Mouse (Mus musculus): ENCODE measurements around the gene Cyb5r1. TPM values are rescaled to one million over a fixed set of nuclear protein-coding genes. Genes with fewer than 3 reads are reported as not detected.

The Cyb5r1 gene
- polyA plus RNA-seq, 1 experiment from 2014 or later, result 37.6 TPM

- Histone ChIP-seq H3K27me3 (replicated peaks) (no peaks in the 10 kb centered on the region), H3K4me1 (replicated peaks) (peaks cover 6% of the 10 kb centered on the region; the same call in 1 of the 2 replicates), H3K36me3 (no peaks in the 10 kb centered on the region), H3K27ac (ENCODE audit: poor library complexity, severe bottlenecking) (no peak overlapping the region), H3K4me2 (peak overlapping the region; percentile 79), H3K9ac (peak overlapping the region; percentile 60), H3K9me3 (replicated peaks) (peaks cover 4% of the 10 kb centered on the region), H3K4me3 (peak overlapping the region; percentile 42)
- ATAC-seq (ENCODE audit: insufficient number of reproducible peaks, low FRiP score), result no peak
- WGBS, result 5% methylated on average over 19 of the region's 19 CpGs
These were observed 23.3 kb upstream of the Cyb5r1 start for GRCm38 (mm10) chr1:134381795-134382625.

DNA sequence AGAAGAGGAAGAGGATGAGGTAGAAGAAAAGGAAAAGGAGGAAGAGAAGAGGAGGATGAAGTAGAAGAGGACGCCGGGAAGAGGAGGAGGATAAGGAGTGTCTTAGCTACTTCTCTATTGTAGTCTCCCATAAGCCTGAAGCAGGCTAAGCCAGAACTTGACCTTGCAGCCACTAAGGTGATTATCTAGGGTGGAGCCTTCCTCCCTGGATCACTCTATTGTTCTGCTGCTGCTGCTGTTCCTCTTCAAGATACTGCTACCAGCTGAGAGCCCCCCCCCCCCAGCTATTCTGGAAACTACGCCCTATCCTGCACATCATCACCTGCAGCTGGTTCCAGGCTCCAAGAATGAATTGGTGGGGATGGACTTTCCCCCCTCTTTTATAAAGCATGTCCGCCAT is 20.8 kb upstream of the Cyb5r1 start:
- Histone ChIP-seq H3K4me3 (no peak overlapping the region), H3K9me3 (replicated peaks) (peaks cover 4% of the 10 kb centered on the region), H3K9ac (no peak overlapping the region), H3K36me3 (no peaks in the 10 kb centered on the region), H3K27ac (ENCODE audit: poor library complexity, severe bottlenecking) (no peak overlapping the region), H3K4me1 (replicated peaks) (peaks cover 6% of the 10 kb centered on the region; the same call in 1 of the 2 replicates), H3K4me2 (no peak overlapping the region), H3K27me3 (replicated peaks) (no peaks in the 10 kb centered on the region)
- ATAC-seq (ENCODE audit: insufficient number of reproducible peaks, low FRiP score), result no peak
- WGBS, result 81% methylated on average over 4 of the region's 4 CpGs

GRCm38 (mm10) chr1:134385176-134385575 is 20.2 kb upstream of the Cyb5r1 start:
- H3K36me3 ChIP-seq, result no peaks in the 10 kb centered on the region
- H3K4me2 ChIP-seq, result no peak overlapping the region
- peaks cover 4% of the 10 kb centered on the region for H3K9me3 ChIP-seq (replicated peaks)
- no peak overlapping the region for H3K4me3 ChIP-seq
- no peak overlapping the region for H3K27ac ChIP-seq (ENCODE audit: poor library complexity, severe bottlenecking)
- H3K27me3 ChIP-seq (replicated peaks), result no peaks in the 10 kb centered on the region
- no peak for ATAC-seq (ENCODE audit: insufficient number of reproducible peaks, low FRiP score)
- H3K9ac ChIP-seq, result no peak overlapping the region
- peaks cover 6% of the 10 kb centered on the region; the same call in 1 of the 2 replicates for H3K4me1 ChIP-seq (replicated peaks)

GRCm38 (mm10) chr1:134385666-134386065 is 19.7 kb upstream of the Cyb5r1 start, which contains the start of gene 4933406M09Rik:
4933406M09Rik (plus strand) TSS chr1:134385940.
- H3K36me3 ChIP-seq, result no peaks in the 10 kb centered on the region
- 89% methylated on average over 1 of the region's 1 CpGs for WGBS
- H3K27ac ChIP-seq (ENCODE audit: poor library complexity, severe bottlenecking), result no peak within 1 kb of the TSS
- H3K4me1 ChIP-seq (replicated peaks), result peaks cover 6% of the 10 kb centered on the region; the same call in 1 of the 2 replicates
- no peak for ATAC-seq (ENCODE audit: insufficient number of reproducible peaks, low FRiP score)
- no peak within 1 kb of the TSS for H3K9ac ChIP-seq
- no peak within 1 kb of the TSS for H3K4me3 ChIP-seq
- no peaks in the 10 kb centered on the region for H3K27me3 ChIP-seq (replicated peaks)
- no peak within 1 kb of the TSS for H3K4me2 ChIP-seq
- H3K9me3 ChIP-seq (replicated peaks), result peaks cover 4% of the 10 kb centered on the region

- Histone ChIP-seq H3K4me2 (no peak overlapping the region), H3K36me3 (no peaks in the 10 kb centered on the region), H3K27ac (ENCODE audit: poor library complexity, severe bottlenecking) (no peak overlapping the region), H3K9me3 (replicated peaks) (no peaks in the 10 kb centered on the region), H3K4me1 (replicated peaks) (no peaks in the 10 kb centered on the region), H3K9ac (no peak overlapping the region), H3K27me3 (replicated peaks) (0 out of 2 replicates have a peak, but pooled peaks cover 3% of the 10 kb centered on the region), H3K4me3 (no peak overlapping the region)
- ATAC-seq (ENCODE audit: insufficient number of reproducible peaks, low FRiP score), result no peak
- 51% methylated on average over 5 of the region's 5 CpGs for WGBS
These were observed 11.5 kb upstream of the Cyb5r1 start for GRCm38 (mm10) chr1:134393827-134394226.

DNA sequence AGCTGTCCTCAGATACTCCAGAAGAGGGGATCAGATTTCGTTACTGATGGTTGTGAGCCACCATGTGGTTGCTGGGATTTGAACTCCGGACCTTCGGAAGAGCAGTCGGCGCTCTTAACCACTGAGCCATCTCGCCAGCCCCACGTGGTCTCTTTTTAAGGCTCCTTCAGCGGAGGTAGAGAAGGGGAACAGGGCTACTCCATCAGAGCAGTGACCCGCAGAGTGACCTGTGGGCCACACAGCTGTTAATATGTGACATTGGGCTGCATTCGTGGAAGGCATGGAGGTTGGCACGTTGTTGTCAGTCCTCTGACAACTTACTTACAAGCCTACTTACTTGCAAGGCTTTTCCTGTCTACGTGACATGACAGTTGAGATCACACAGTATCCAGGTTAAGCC is 7.1 kb upstream of the Cyb5r1 start:
- Histone ChIP-seq H3K9ac (no peak overlapping the region), H3K36me3 (no peaks in the 10 kb centered on the region), H3K4me2 (no peak overlapping the region), H3K4me1 (replicated peaks) (no peaks in the 10 kb centered on the region), H3K27me3 (replicated peaks) (0 out of 2 replicates have a peak, but pooled peaks cover 3% of the 10 kb centered on the region), H3K27ac (ENCODE audit: poor library complexity, severe bottlenecking) (no peak overlapping the region), H3K4me3 (no peak overlapping the region), H3K9me3 (replicated peaks) (peaks cover 4% of the 10 kb centered on the region; the same call in 1 of the 2 replicates)
- WGBS, result 85% methylated on average over 12 of the region's 12 CpGs
- no peak for ATAC-seq (ENCODE audit: insufficient number of reproducible peaks, low FRiP score)

- ATAC-seq (ENCODE audit: insufficient number of reproducible peaks, low FRiP score), result 0 out of 2 replicates have a peak, but pooled peaks have one; percentile 18
- H3K36me3 ChIP-seq, result no peaks in the 10 kb centered on the region
- no peaks in the 10 kb centered on the region for H3K4me1 ChIP-seq (replicated peaks)
- H3K27me3 ChIP-seq (replicated peaks), result 0 out of 2 replicates have a peak, but pooled peaks cover 3% of the 10 kb centered on the region
- no peak overlapping the region for H3K9ac ChIP-seq
- 56% methylated on average over 5 of the region's 5 CpGs for WGBS
- H3K4me2 ChIP-seq, result no peak overlapping the region
- H3K27ac ChIP-seq (ENCODE audit: poor library complexity, severe bottlenecking), result no peak overlapping the region
- peaks cover 4% of the 10 kb centered on the region; the same call in 1 of the 2 replicates for H3K9me3 ChIP-seq (replicated peaks)
- H3K4me3 ChIP-seq, result no peak overlapping the region
These were observed 5.6 kb upstream of the Cyb5r1 start for GRCm38 (mm10) chr1:134399735-134400134.

DNA sequence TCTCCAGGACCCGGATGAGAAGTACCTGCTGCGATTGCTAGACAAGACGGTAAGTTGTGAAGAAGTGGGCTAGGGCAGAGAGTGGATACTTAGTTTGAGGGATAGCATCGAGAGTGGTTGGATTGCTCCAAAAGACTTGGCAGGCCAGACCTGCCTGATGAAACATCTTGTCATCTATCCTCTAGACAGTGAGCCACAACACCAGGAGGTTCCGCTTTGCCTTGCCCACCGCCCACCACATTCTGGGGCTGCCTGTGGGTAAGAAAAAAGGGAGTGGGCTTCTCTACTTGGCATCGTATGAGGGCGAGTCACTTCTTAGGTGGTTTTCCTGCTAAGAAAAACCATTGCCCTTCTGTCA is 1.0 kb downstream of the Cyb5r1 start:
- no peaks in the 10 kb centered on the region for H3K27me3 ChIP-seq (replicated peaks)
- H3K36me3 ChIP-seq, result peaks cover 40% of the 10 kb centered on the region
- peak; percentile 15; the same call in 1 of the 2 replicates for ATAC-seq (ENCODE audit: insufficient number of reproducible peaks, low FRiP score)
- H3K27ac ChIP-seq (ENCODE audit: poor library complexity, severe bottlenecking), result peak overlapping the region; percentile 51; the same call in 1 of the 2 replicates
- peak overlapping the region; percentile 88 for H3K4me2 ChIP-seq
- peak overlapping the region; percentile 86 for H3K9ac ChIP-seq
- H3K4me3 ChIP-seq, result peak overlapping the region; percentile 82
- no peaks in the 10 kb centered on the region for H3K9me3 ChIP-seq (replicated peaks)
- peaks cover 7% of the 10 kb centered on the region for H3K4me1 ChIP-seq (replicated peaks)
- 28% methylated on average over 8 of the region's 8 CpGs for WGBS

DNA sequence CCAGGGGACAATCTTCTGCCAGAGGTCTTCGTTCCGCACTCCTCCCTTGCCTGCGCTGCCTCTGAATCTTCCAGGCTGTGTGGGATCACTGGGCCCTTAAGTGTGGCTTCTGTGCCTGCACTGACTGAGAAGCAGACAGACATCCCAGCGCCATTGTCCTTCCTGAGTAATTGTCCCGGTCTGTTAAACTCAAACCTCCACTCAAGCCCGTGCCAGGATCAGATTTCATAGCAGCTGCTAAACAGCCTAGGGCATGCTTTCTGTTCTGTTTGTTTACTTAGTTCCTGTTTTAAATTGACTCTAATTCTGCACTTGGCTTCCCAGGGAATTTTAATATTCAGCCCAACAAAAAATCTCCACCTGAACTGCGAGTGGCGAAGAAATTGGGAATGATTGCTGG is 2.7 kb downstream of the Cyb5r1 start:
- WGBS, result 89% methylated on average over 8 of the region's 8 CpGs
- H3K4me1 ChIP-seq (replicated peaks), result peaks cover 7% of the 10 kb centered on the region

GRCm38 (mm10) chr1:134411706-134412629 is 6.6 kb downstream of the Cyb5r1 start:
- H3K4me3 ChIP-seq, result no peak overlapping the region
- H3K9ac ChIP-seq, result no peak overlapping the region
- H3K27me3 ChIP-seq (replicated peaks), result no peaks in the 10 kb centered on the region
- ATAC-seq (ENCODE audit: insufficient number of reproducible peaks, low FRiP score), result no peak
- H3K4me2 ChIP-seq, result no peak overlapping the region
- H3K36me3 ChIP-seq, result peaks cover 50% of the 10 kb centered on the region
- no peaks in the 10 kb centered on the region for H3K9me3 ChIP-seq (replicated peaks)
- H3K4me1 ChIP-seq (replicated peaks), result peaks cover 18% of the 10 kb centered on the region
- WGBS, result 90% methylated on average over 9 of the region's 9 CpGs
- no peak overlapping the region for H3K27ac ChIP-seq (ENCODE audit: poor library complexity, severe bottlenecking)

More for the DNA sequence above, 2.7 kb downstream of the Cyb5r1 start:
- ATAC-seq (ENCODE audit: insufficient number of reproducible peaks, low FRiP score), result no peak
- H3K9me3 ChIP-seq (replicated peaks), result no peaks in the 10 kb centered on the region
- no peaks in the 10 kb centered on the region for H3K27me3 ChIP-seq (replicated peaks)
- no peak overlapping the region for H3K27ac ChIP-seq (ENCODE audit: poor library complexity, severe bottlenecking)
- H3K4me2 ChIP-seq, result no peak overlapping the region
- H3K4me3 ChIP-seq, result no peak overlapping the region
- peaks cover 50% of the 10 kb centered on the region for H3K36me3 ChIP-seq
- H3K9ac ChIP-seq, result no peak overlapping the region

- Histone ChIP-seq H3K36me3 (peaks cover 33% of the 10 kb centered on the region), H3K27me3 (replicated peaks) (no peaks in the 10 kb centered on the region), H3K9ac (no peak overlapping the region), H3K27ac (ENCODE audit: poor library complexity, severe bottlenecking) (peak overlapping the region; percentile 91; the same call in 1 of the 2 replicates), H3K9me3 (replicated peaks) (no peaks in the 10 kb centered on the region), H3K4me3 (no peak overlapping the region), H3K4me2 (no peak overlapping the region), H3K4me1 (replicated peaks) (peaks cover 38% of the 10 kb centered on the region)
- 37% methylated on average over 2 of the region's 2 CpGs for WGBS
- ATAC-seq (ENCODE audit: insufficient number of reproducible peaks, low FRiP score), result no peak
These were observed 8.7 kb downstream of the Cyb5r1 start for GRCm38 (mm10) chr1:134414038-134414437.

Measured in heart, embryonic 12.5 days (tissue).